Mouse (Mus musculus) layer of hippocampus, adult 8-10 months (tissue): Measurements from ENCODE around the gene Kirrel3. TPM values are rescaled to one million over a fixed set of nuclear protein-coding genes. Genes with fewer than 3 reads are reported as not detected.

Experiments used
- DNase-seq, 2 experiments: peaks; one replicate each; pipeline ENCODE4 v3.0.0; 2022; ENCODE audit warnings: low spot score in 2 of 2
- total RNA-seq, 4 experiments: library from RNA; stranded (reverse); gene quantifications; 2 replicates each; pipeline ENCODE4 v1.2.4; 2022

Gene Kirrel3
- total RNA-seq, 4 experiments from 2014 or later = 49.7 to 55.4 (median 53.9) TPM

- peak; percentile 71 to 93 for DNase-seq
Measured at GRCm38 (mm10) chr9:34498651-34499050, 13.0 kb downstream of the Kirrel3 start.

GRCm38 (mm10) chr9:34507164-34507563 is 21.5 kb downstream of the Kirrel3 start:
- peak; percentile 27 to 52 for DNase-seq

GRCm38 (mm10) chr9:34518861-34519260 is 33.2 kb downstream of the Kirrel3 start:
- DNase-seq = no peak

- no peak for DNase-seq
Measured at GRCm38 (mm10) chr9:34520234-34520950, 34.7 kb downstream of the Kirrel3 start.

- DNase-seq = no peak
Measured at GRCm38 (mm10) chr9:34525695-34526094, 40.0 kb downstream of the Kirrel3 start.

GRCm38 (mm10) chr9:34538591-34539335 is 53.1 kb downstream of the Kirrel3 start:
- peak; percentile 74 to 79 for DNase-seq

- peak; percentile 49 for DNase-seq
Measured at GRCm38 (mm10) chr9:34541908-34542307, 56.2 kb downstream of the Kirrel3 start.

- no peak for DNase-seq
Measured at GRCm38 (mm10) chr9:34555699-34556098, 70.0 kb downstream of the Kirrel3 start.

- peak in 1 of 2 experiments; percentile 58 for DNase-seq
Measured at GRCm38 (mm10) chr9:34557846-34558245, 72.2 kb downstream of the Kirrel3 start.

GRCm38 (mm10) chr9:34558291-34558899 is 72.7 kb downstream of the Kirrel3 start:
- peak in 1 of 2 experiments; percentile 35 for DNase-seq

- no peak for DNase-seq
Measured at GRCm38 (mm10) chr9:34559102-34559501, 73.4 kb downstream of the Kirrel3 start.

GRCm38 (mm10) chr9:34561281-34561680 is 75.6 kb downstream of the Kirrel3 start:
- no peak for DNase-seq

GRCm38 (mm10) chr9:34562437-34563000 is 76.8 kb downstream of the Kirrel3 start:
- DNase-seq = no peak

GRCm38 (mm10) chr9:34573906-34574305 is 88.2 kb downstream of the Kirrel3 start:
- DNase-seq = no peak

GRCm38 (mm10) chr9:34574611-34575010 is 88.9 kb downstream of the Kirrel3 start:
- DNase-seq = peak; percentile 54 to 60

- no peak for DNase-seq
Measured at GRCm38 (mm10) chr9:34579174-34579573, 93.5 kb downstream of the Kirrel3 start.

- peak in 1 of 2 experiments; percentile 33 for DNase-seq
Measured at GRCm38 (mm10) chr9:34580059-34580458, 94.4 kb downstream of the Kirrel3 start.

- no peak for DNase-seq
Measured at GRCm38 (mm10) chr9:34582496-34582895, 96.8 kb downstream of the Kirrel3 start.

- no peak for DNase-seq
Measured at GRCm38 (mm10) chr9:34585487-34585886, 99.8 kb downstream of the Kirrel3 start.

GRCm38 (mm10) chr9:34586080-34586479 is 100.4 kb downstream of the Kirrel3 start:
- DNase-seq = no peak

- DNase-seq = no peak
Measured at GRCm38 (mm10) chr9:34589799-34590198, 104.1 kb downstream of the Kirrel3 start.
